Mouse (Mus musculus) megakaryocyte, embryonic 14.5 days (primary cell): Measurements from ENCODE around the gene Ptov1.

Source experiments
- FLI1 ChIP-seq: IDR thresholded peaks from 2 replicates; pipeline ENCODE4 v1.6.1; 2012; ENCODE audit warnings: low read length, inconsistent platforms, mixed read lengths
- GATA1 ChIP-seq: IDR thresholded peaks from 3 replicates; pipeline ENCODE4 v1.6.1; 2012; ENCODE audit warnings: mixed read lengths, low read length, inconsistent platforms, borderline replicate concordance

DNA sequence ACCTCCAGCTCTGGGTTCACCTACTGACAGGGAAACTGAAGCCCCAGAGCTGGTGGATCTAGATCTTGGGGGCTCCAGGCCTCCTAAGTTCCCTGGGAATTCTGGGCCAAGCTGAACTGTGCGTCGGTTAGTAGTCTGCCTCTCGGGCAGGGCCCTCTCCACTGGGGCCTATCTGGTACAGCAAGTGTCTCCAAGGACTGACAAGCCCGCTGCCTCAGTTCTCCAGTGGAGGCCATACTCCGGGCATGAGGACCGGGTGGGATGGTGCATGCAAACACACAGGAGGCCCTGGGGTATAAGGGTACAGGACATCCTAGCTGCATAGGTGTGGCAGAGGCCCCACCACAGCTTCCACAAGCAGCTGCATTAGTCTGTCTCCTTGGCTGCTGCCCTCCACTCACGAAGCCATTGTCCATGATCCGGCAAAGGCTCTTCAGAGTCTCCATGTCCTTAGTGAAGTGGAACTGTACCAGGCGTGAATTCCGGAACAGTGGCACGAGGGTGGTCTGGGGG, 5.5 kb downstream of the Ptov1 start:
- TF ChIP-seq GATA1 (no peak), FLI1 (no peak)
